9 mouse cellular contexts compared by ENCODE assay signal in the genomic region with DNA sequence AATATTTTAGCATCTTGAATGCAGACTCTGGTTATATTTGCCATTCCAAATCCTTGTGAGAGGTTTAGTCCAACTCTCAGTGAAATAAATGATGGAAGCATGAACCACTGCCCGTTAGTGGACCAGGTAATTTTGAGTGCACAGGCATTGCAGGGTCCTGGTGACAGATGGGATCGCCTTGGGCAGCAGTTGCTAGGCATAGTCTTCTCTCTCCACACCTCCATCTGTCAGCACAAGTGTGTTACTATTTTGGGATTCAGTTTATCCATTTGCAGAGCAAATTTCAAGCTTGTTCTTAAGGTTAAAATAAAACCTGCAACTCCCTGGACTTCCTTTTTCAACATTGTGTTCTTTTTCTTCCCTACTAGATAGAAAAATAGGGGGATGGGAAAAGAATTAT.
A peak's percentile ranks its signal among the peaks of the same experiment; 100 is the strongest.
DNase-seq lines count a peak whose midpoint lies in the region; TF ChIP-seq lines count a peak whose summit lies in the region.
"Had no signal": no experiment of that assay in that cellular context is flagged by ENCODE, and none has a peak within 500 bp of the region (broad histone marks: within the 10 kb centered on the region; RNA-seq: fewer than 3 reads in every experiment).

No protein-coding gene starts in this region.

- TF ChIP-seq POLR2A in brain, embryonic 14.5 days (IDR thresholded peaks at IDR 0.05; ENCODE audit: borderline replicate concordance, extremely low read depth, insufficient read depth, insufficient read length, poor library complexity, severe bottlenecking) = no peak

- DNase-seq in heart, postnatal 10 days = peak; percentile 4 to 5
- DNase-seq in heart, adult 8-10 months (ENCODE audit: low spot score) = no peak
- DNase-seq in brain, embryonic 14.5 days (ENCODE audit: low read depth) = peak; percentile 71
- DNase-seq in cerebellum, adult 18-20 months = peak; percentile 88 to 94
- DNase-seq in layer of hippocampus, adult 9-11 months = peak; percentile 38
- no peak for DNase-seq in neural tube, embryonic 10.5 days (ENCODE audit: extremely low spot score, low spot score)
- DNase-seq in yolk sac, embryonic 10.5 days (ENCODE audit: low spot score) = no peak
- DNase-seq: adrenal gland, adult 2 months; kidney, adult 18-20 months had no signal

- TF ChIP-seq CTCF in brain, embryonic 14.5 days (IDR thresholded peaks at IDR 0.05; ENCODE audit: borderline replicate concordance, extremely low read depth, insufficient read depth, insufficient read length) = no peak

- intact Hi-C loops in heart, postnatal 10 days (cut with DNase I) = no loop called here

Comparison
In these comparisons a context has a peak if more than half of its experiments do, and no peak if none do; other contexts are left out.
1. DNase-seq: peak in heart, postnatal 10 days (2 of 2), brain, embryonic 14.5 days (single experiment), cerebellum, adult 18-20 months (2 of 2) and layer of hippocampus, adult 9-11 months (single experiment); none in heart, adult 8-10 months (single experiment), neural tube, embryonic 10.5 days (single experiment) and yolk sac, embryonic 10.5 days (single experiment).